Mouse (Mus musculus): ENCODE measurements at regions not wholly inside any gene's neighbourhood (a gene's known extent, or its start where the extent isn't known, plus 50 kb on each side); places are given as distances from the start of the nearest gene placed in this dataset.

- TF ChIP-seq POLR2A (IDR thresholded peaks at IDR 0.05; ENCODE audit: insufficient read length, low read depth) = no peak
- TF ChIP-seq MAX (IDR thresholded peaks at IDR 0.05; ENCODE audit: low read depth) = no peak
- TF ChIP-seq MYOG (IDR thresholded peaks at IDR 0.05; ENCODE audit: control insufficient read depth in 1 of 3, insufficient read depth in 1 of 3, insufficient read length in 2 of 3, low read depth in 2 of 3) = no peak
Measured at GRCm38 (mm10) chr1:65635315-65635714, 291.0 kb upstream of the Crygf start.

Data from myocyte (in vitro differentiated cells).